Mouse (Mus musculus): ENCODE results near the gene Vasn.
"Not testable (repeated sequence)": the region's sequence is repeated elsewhere in the genome, so short reads cannot be mapped to it uniquely, and the experiment has no call there.

The Vasn gene

GRCm38 (mm10) chr16:4665726-4666125 is 26.0 kb downstream of the Vasn start:
- DNase-seq (ENCODE audit: low read depth, low spot score), result no peak

- peak; percentile 91 for DNase-seq (ENCODE audit: low read depth, low spot score)
Observed at GRCm38 (mm10) chr16:4667190-4667808, 27.6 kb downstream of the Vasn start.

GRCm38 (mm10) chr16:4670317-4670716 is 30.6 kb downstream of the Vasn start:
- DNase-seq (ENCODE audit: low read depth, low spot score), result no peak

GRCm38 (mm10) chr16:4674091-4674490 is 34.4 kb downstream of the Vasn start:
- no peak for DNase-seq (ENCODE audit: low read depth, low spot score)

GRCm38 (mm10) chr16:4676836-4677235 is 37.1 kb downstream of the Vasn start:
- DNase-seq (ENCODE audit: low read depth, low spot score), result no peak

DNA sequence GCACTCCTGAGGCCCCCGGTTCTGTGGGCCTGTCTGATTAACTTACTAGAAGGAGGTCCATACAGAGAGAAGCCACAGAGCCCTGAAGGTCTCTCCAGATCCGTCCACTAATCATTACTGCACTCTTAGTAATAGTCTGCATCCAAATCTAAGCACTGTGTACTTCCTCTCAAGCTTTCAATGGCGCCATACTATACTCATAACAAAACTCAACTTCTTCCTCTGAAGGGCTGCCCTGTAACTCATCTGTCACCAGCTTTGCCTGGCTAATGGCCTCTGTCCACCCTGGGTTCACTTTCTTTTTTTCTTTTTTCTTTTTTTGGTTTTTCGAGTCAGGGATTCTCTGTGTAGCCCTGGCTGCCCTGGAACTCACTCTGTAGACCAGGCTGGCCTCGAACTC is 38.3 kb downstream of the Vasn start:
- no peak for DNase-seq (ENCODE audit: low read depth, low spot score)

- peak; percentile 83 for DNase-seq (ENCODE audit: low read depth, low spot score)
Observed at GRCm38 (mm10) chr16:4679121-4680018, 39.6 kb downstream of the Vasn start, which contains the start of gene Coro7. Gene Coro7, minus strand, starts transcription at chr16:4679777.

- DNase-seq (ENCODE audit: low read depth, low spot score), result not testable (repeated sequence)
Observed at GRCm38 (mm10) chr16:4680922-4681455, 41.2 kb downstream of the Vasn start.

DNA sequence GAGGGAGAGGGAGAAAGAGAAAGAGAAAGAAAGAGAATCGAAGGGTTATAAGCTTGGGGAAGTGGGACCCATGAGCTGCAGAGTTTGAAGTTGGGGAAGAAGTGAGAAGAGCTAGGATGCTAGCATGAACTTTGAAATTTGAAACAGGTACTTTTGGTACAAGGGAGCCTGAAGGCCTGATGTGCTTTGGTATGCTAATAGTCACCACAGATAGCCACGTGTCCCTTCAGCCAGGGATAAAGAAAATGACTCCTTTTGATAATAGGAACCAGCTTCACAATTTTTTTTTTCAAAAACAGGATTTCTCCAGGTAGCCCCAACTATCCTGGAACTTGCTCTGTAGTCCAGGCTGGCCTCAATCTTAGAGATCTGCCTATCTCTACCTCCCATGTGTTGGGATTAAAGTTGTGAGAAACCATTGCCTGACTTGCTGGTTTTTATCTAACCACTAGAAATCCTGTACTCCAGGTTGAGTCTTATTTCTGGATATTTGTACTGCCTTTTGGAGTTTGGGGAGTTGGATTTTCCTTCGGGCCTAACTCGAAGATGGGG is 43.0 kb downstream of the Vasn start:
- no peak for DNase-seq (ENCODE audit: low read depth, low spot score)

DNA sequence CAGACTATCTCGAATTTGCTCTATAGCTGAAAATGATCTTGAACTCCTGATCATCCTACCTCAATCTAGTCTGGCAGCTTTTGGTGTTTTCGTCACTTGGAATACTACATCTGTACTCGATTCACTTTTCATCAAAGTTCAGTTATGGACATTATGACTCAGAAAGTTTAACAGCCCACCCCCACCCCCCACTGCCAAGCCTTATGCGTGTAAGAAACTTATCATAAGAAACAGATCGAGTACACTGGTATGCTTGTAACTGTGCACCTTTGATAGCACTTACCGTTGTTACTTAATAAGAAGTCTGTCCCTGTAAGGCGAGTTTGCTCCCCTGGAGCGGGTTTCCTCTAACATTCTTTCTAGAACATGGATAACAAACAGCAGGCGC is 43.4 kb downstream of the Vasn start:
- DNase-seq (ENCODE audit: low read depth, low spot score), result no peak

- peak; percentile 90 for DNase-seq (ENCODE audit: low read depth, low spot score)
Observed at GRCm38 (mm10) chr16:4683581-4684456, 44.1 kb downstream of the Vasn start.

GRCm38 (mm10) chr16:4684457-4684791 is 44.7 kb downstream of the Vasn start:
- no peak for DNase-seq (ENCODE audit: low read depth, low spot score)

GRCm38 (mm10) chr16:4689371-4689770 is 49.6 kb downstream of the Vasn start:
- not testable (repeated sequence) for DNase-seq (ENCODE audit: low read depth, low spot score)

Data from retina, postnatal 7 days (tissue).